Mouse (Mus musculus): ENCODE data around the gene Olfr1373. TPM values are rescaled to one million over a fixed set of nuclear protein-coding genes. Genes with fewer than 3 reads are reported as not detected.

Gene Olfr1373
- total RNA-seq, 1 experiment: not detected

DNA sequence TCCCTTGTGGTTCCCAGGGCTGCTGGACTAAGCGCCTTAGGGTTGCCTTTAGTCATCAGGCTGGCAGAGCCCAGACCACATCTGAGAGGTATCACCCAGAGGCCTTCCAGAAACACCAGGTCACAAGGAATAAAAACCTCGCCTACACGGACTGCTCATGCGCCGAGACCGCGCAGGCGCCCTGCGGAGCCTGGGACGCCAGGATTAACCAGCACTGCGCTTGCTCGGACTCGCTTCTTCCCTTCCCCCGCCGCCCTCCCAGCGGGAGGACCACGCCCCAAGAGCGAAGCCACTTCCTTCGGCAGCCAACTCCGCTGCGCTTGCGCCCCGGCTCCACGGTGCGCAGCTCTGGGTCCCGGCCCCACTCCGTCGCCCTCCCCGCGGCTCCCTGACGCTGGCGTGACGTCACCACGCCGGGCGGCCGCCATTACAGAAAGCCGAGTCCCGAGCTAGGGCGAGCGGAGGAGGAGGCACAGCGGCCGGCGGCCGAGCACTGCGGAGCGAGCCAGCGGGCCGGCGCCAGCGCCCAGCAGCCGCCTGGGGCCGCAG lies 46.9 kb downstream of the Olfr1373 start, which contains the start of gene Ppp2ca:
Ppp2ca (plus strand) TSS at position 284 of the 549 bp plus-strand sequence.
- 0 out of 2 replicates have a peak, but pooled peaks cover 2% of the 10 kb centered on the region for H3K36me3 ChIP-seq (ENCODE audit: control insufficient read depth, insufficient read depth, low read length, poor library complexity, severe bottlenecking)

DNA sequence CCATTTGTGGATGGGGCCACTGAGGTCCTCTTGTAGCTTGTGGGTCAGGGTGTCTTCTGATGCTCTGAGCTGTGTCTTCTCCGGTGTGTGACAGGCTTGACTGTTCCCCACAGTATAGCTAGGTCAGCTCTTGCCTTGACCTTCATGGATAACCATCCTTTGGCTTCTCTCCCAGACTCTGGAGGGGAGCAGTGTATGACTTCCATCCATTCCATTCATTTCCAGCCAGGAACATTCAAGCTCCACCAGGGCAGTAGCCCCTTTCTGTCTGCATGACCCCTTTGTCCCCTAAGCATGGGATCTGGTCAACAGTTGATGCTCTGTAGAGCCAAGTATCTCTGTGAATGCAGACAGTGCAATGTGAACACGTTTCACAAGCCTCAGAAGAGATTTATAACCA lies 47.7 kb downstream of the Olfr1373 start:
- H3K27ac ChIP-seq (ENCODE audit: insufficient read depth, low read depth, low read length, poor library complexity, severe bottlenecking): no peak overlapping the region
- peaks cover 5 to 15% of the 10 kb centered on the region in 2 experiments for H3K4me1 ChIP-seq (ENCODE audit: control insufficient read depth in 2 of 2, insufficient read depth in 2 of 2, low read length in 2 of 2, poor library complexity in 1 of 2)
- no peak for DNase-seq (ENCODE audit: low read depth, low spot score)
- in situ Hi-C loops (cut with MboI; ENCODE audit: low sequenced_read_pairs in 2 of 2, unreplicated experiment in 2 of 2): no loop called here
- 0 out of 2 replicates have a peak, but pooled peaks cover 2% of the 10 kb centered on the region for H3K36me3 ChIP-seq (ENCODE audit: control insufficient read depth, insufficient read depth, low read length, poor library complexity, severe bottlenecking)
- peak overlapping the region; percentile 66; the same call in 1 of the 2 replicates for H3K9ac ChIP-seq (ENCODE audit: insufficient read depth, low read depth, low read length, poor library complexity, severe bottlenecking)
- no peak for TF ChIP-seq ZC3H11A (IDR thresholded peaks at IDR 0.05; ENCODE audit: borderline replicate concordance, low read depth, low read length)
- no peak for TF ChIP-seq ZNF384 (IDR thresholded peaks at IDR 0.05; ENCODE audit: low read depth, low read length)
- TF ChIP-seq MAFK (IDR thresholded peaks at IDR 0.05; ENCODE audit: insufficient read depth, low read depth, low read length): no peak
- TF ChIP-seq HCFC1 (IDR thresholded peaks at IDR 0.05; ENCODE audit: borderline replicate concordance, insufficient read depth, low read length): no peak
- TF ChIP-seq CHD2 (IDR thresholded peaks at IDR 0.05; ENCODE audit: low read depth, low read length): no peak
- H3K4me3 ChIP-seq (ENCODE audit: insufficient read depth in 1 of 2, low read depth in 1 of 2, low read length in 2 of 2, poor library complexity in 1 of 2, severe bottlenecking in 1 of 2): peak overlapping the region in 1 of 2 experiments; percentile 45; a peak in 2 of 4 replicates
- H3K9me3 ChIP-seq (ENCODE audit: control insufficient read depth, insufficient read depth, low read depth, low read length): no peaks in the 10 kb centered on the region

More for the DNA sequence above, 46.9 kb downstream of the Olfr1373 start, which contains the start of gene Ppp2ca:
- Histone ChIP-seq H3K9ac (ENCODE audit: insufficient read depth, low read depth, low read length, poor library complexity, severe bottlenecking) (peak within 1 kb of the TSS; percentile 98), H3K4me1 (ENCODE audit: control insufficient read depth in 2 of 2, insufficient read depth in 2 of 2, low read length in 2 of 2, poor library complexity in 1 of 2) (peaks cover 5 to 15% of the 10 kb centered on the region in 2 experiments), H3K4me3 (ENCODE audit: insufficient read depth in 1 of 2, low read depth in 1 of 2, low read length in 2 of 2, poor library complexity in 1 of 2, severe bottlenecking in 1 of 2) (peak within 1 kb of the TSS; percentile 80 to 91), H3K9me3 (ENCODE audit: control insufficient read depth, insufficient read depth, low read depth, low read length) (no peaks in the 10 kb centered on the region), H3K27ac (ENCODE audit: insufficient read depth, low read depth, low read length, poor library complexity, severe bottlenecking) (peak within 1 kb of the TSS; percentile 93)
- TF ChIP-seq HCFC1 (IDR thresholded peaks at IDR 0.05; ENCODE audit: borderline replicate concordance, insufficient read depth, low read length): no peak
- TF ChIP-seq ZC3H11A (IDR thresholded peaks at IDR 0.05; ENCODE audit: borderline replicate concordance, low read depth, low read length): no peak
- no peak for TF ChIP-seq CHD2 (IDR thresholded peaks at IDR 0.05; ENCODE audit: low read depth, low read length)
- no peak for TF ChIP-seq MAFK (IDR thresholded peaks at IDR 0.05; ENCODE audit: insufficient read depth, low read depth, low read length)
- TF ChIP-seq ZNF384 (IDR thresholded peaks at IDR 0.05; ENCODE audit: low read depth, low read length): no peak
- peak; percentile 96 for DNase-seq (ENCODE audit: low read depth, low spot score)
- in situ Hi-C loops (cut with MboI; ENCODE audit: low sequenced_read_pairs in 2 of 2, unreplicated experiment in 2 of 2): no loop called here

DNA sequence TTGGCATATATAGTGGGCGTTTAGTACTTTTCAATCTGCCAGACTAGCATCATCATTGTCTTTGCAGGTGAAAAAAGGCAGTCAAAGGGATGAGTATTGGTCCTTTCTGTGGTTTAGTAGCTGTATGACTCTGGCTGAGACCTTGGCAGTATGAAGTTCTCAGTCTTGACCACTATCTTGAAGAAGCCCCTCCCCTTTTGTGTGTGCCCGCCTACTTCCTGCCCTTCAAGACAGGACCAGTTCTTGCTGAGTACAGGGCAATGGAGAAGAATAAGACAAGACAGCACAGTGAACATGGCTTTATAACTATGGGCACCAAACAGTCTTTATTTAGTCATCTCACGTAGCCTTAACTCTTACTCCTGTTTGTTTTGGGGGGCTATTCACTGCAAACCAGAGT lies 48.3 kb downstream of the Olfr1373 start:
- H3K9me3 ChIP-seq (ENCODE audit: control insufficient read depth, insufficient read depth, low read depth, low read length): no peaks in the 10 kb centered on the region
- in situ Hi-C loops (cut with MboI; ENCODE audit: low sequenced_read_pairs in 2 of 2, unreplicated experiment in 2 of 2): no loop called here
- H3K4me3 ChIP-seq (ENCODE audit: insufficient read depth in 1 of 2, low read depth in 1 of 2, low read length in 2 of 2, poor library complexity in 1 of 2, severe bottlenecking in 1 of 2): no peak overlapping the region
- TF ChIP-seq HCFC1 (IDR thresholded peaks at IDR 0.05; ENCODE audit: borderline replicate concordance, insufficient read depth, low read length) (no peak), ZC3H11A (IDR thresholded peaks at IDR 0.05; ENCODE audit: borderline replicate concordance, low read depth, low read length) (no peak), CHD2 (IDR thresholded peaks at IDR 0.05; ENCODE audit: low read depth, low read length) (no peak), MAFK (IDR thresholded peaks at IDR 0.05; ENCODE audit: insufficient read depth, low read depth, low read length) (no peak), ZNF384 (IDR thresholded peaks at IDR 0.05; ENCODE audit: low read depth, low read length) (no peak)
- no peak overlapping the region for H3K27ac ChIP-seq (ENCODE audit: insufficient read depth, low read depth, low read length, poor library complexity, severe bottlenecking)
- H3K36me3 ChIP-seq (ENCODE audit: control insufficient read depth, insufficient read depth, low read length, poor library complexity, severe bottlenecking): 0 out of 2 replicates have a peak, but pooled peaks cover 2% of the 10 kb centered on the region
- H3K9ac ChIP-seq (ENCODE audit: insufficient read depth, low read depth, low read length, poor library complexity, severe bottlenecking): no peak overlapping the region
- DNase-seq (ENCODE audit: low read depth, low spot score): no peak
- H3K4me1 ChIP-seq (ENCODE audit: control insufficient read depth in 2 of 2, insufficient read depth in 2 of 2, low read length in 2 of 2, poor library complexity in 1 of 2): peaks cover 5 to 15% of the 10 kb centered on the region in 2 experiments

Other genes with a start within 250 kb of the Olfr1373 start
- gene Cdkn2aipnl, start 177.9 kb downstream of the Olfr1373 start, total RNA-seq (2012; rRNA removed): 49.4 and 61.7 TPM in 2 replicates
- 47.9 and 58.3 TPM in 2 replicates for gene Ube2b, start 144.8 kb downstream of the Olfr1373 start, total RNA-seq (2012; rRNA removed)
- gene Cdkl3, start 141.3 kb downstream of the Olfr1373 start, total RNA-seq (2012; rRNA removed): 3.6 and 4.6 TPM in 2 replicates
- 51.1 and 70.4 TPM in 2 replicates for gene Ppp2ca, start 46.8 kb downstream of the Olfr1373 start, total RNA-seq (2012; rRNA removed)
- gene Olfr1371, start 68.5 kb upstream of the Olfr1373 start, total RNA-seq (2012; rRNA removed): not detected in 2 replicates
- gene Skp1a, start 86.5 kb upstream of the Olfr1373 start, total RNA-seq (2012; rRNA removed): 204 and 317 TPM in 2 replicates
- gene Tcf7, start 137.5 kb upstream of the Olfr1373 start, total RNA-seq (2012; rRNA removed): 8.1 and 8.4 TPM in 2 replicates
- 238 and 268 TPM in 2 replicates for gene Vdac1, start 215.3 kb upstream of the Olfr1373 start, total RNA-seq (2012; rRNA removed)

Data from ES-E14 (cell line).